Mouse (Mus musculus) embryonic facial prominence, embryonic 15.5 days (tissue): ENCODE measurements at regions not wholly inside any gene's neighbourhood (a gene's known extent, or its start where the extent isn't known, plus 50 kb on each side); places are given as distances from the start of the nearest gene placed in this dataset.

Source experiments
- ATAC-seq: fragments of 200-750 bp; cut with Nextera tagmentation; 2 replicates; pipeline ENCODE4 v1.8.0; 2017; ENCODE audit warnings: low read depth, moderate TSS enrichment; ENCODE audit not compliant: insufficient number of reproducible peaks, low FRiP score, low TSS enrichment
- H3K27ac ChIP-seq: fragments of 300-500 bp; sonication (generic); replicated peaks from 2 replicates; pipeline ENCODE4 v1.5.1; 2015; ENCODE audit warnings: mild to moderate bottlenecking, inconsistent platforms
- H3K27me3 ChIP-seq: fragments of 300-500 bp; sonication (generic); 2 replicates; pipeline ENCODE4 v1.6.1; 2015; ENCODE audit warnings: inconsistent platforms
- H3K36me3 ChIP-seq: fragments of 300-500 bp; sonication (generic); 2 replicates; pipeline ENCODE4 v1.6.1; 2015; ENCODE audit warnings: mild to moderate bottlenecking, inconsistent platforms
- H3K4me1 ChIP-seq: fragments of 300-500 bp; sonication (generic); 2 replicates; pipeline ENCODE4 v1.6.1; 2015; ENCODE audit warnings: inconsistent platforms
- H3K4me2 ChIP-seq: fragments of 300-500 bp; sonication (generic); replicated peaks from 2 replicates; pipeline ENCODE4 v1.6.1; 2015; ENCODE audit warnings: mild to moderate bottlenecking, inconsistent platforms
- H3K4me3 ChIP-seq: fragments of 300-500 bp; sonication (generic); replicated peaks from 2 replicates; pipeline ENCODE4 v1.5.1; 2015; ENCODE audit warnings: mild to moderate bottlenecking, inconsistent platforms
- H3K9ac ChIP-seq: fragments of 300-500 bp; sonication (generic); 2 replicates; pipeline ENCODE4 v1.6.1; 2015; ENCODE audit warnings: inconsistent platforms
- H3K9me3 ChIP-seq: fragments of 300-500 bp; sonication (generic); replicated peaks from 2 replicates; pipeline ENCODE4 v1.6.1; 2016; ENCODE audit warnings: inconsistent platforms
- WGBS: fragments of 180-500 bp; shearing (Covaris S2); methylation state at CpG from one replicate; pipeline ENCODE4 v1.1.7; 2015; 5-methylcytosine and 5-hydroxymethylcytosine counted together

GRCm38 (mm10) chr4:31835051-31835450 is 128.8 kb upstream of the Map3k7 start:
- no peaks in the 10 kb centered on the region for H3K36me3 ChIP-seq
- no peak overlapping the region for H3K27ac ChIP-seq
- no peak for ATAC-seq
- no peak overlapping the region for H3K9ac ChIP-seq
- H3K4me2 ChIP-seq, result no peak overlapping the region
- H3K9me3 ChIP-seq, result no peaks in the 10 kb centered on the region
- no peaks in the 10 kb centered on the region for H3K27me3 ChIP-seq
- 33% methylated on average over 5 of the region's 5 CpGs for WGBS
- H3K4me3 ChIP-seq, result no peak overlapping the region
- no peaks in the 10 kb centered on the region for H3K4me1 ChIP-seq

- no peak for ATAC-seq
- Histone ChIP-seq H3K9ac (no peak overlapping the region), H3K4me2 (no peak overlapping the region), H3K27me3 (no peaks in the 10 kb centered on the region), H3K27ac (no peak overlapping the region), H3K4me1 (no peaks in the 10 kb centered on the region), H3K9me3 (no peaks in the 10 kb centered on the region), H3K4me3 (no peak overlapping the region), H3K36me3 (no peaks in the 10 kb centered on the region)
- WGBS, result 58% methylated on average over 5 of the region's 5 CpGs
Observed at GRCm38 (mm10) chr4:31838592-31838991, 125.3 kb upstream of the Map3k7 start.

GRCm38 (mm10) chr4:31849763-31850162 is 114.1 kb upstream of the Map3k7 start:
- H3K9ac ChIP-seq, result no peak overlapping the region
- no peak for ATAC-seq
- no peak overlapping the region for H3K4me3 ChIP-seq

GRCm38 (mm10) chr4:31851006-31851405 is 112.9 kb upstream of the Map3k7 start:
- H3K4me2 ChIP-seq, result no peak overlapping the region
- ATAC-seq, result no peak
- H3K4me1 ChIP-seq, result no peaks in the 10 kb centered on the region
- H3K27me3 ChIP-seq, result no peaks in the 10 kb centered on the region
- no peak overlapping the region for H3K4me3 ChIP-seq
- no peak overlapping the region for H3K27ac ChIP-seq
- H3K9me3 ChIP-seq, result no peaks in the 10 kb centered on the region
- H3K9ac ChIP-seq, result no peak overlapping the region
- WGBS, result 43% methylated on average over 3 of the region's 3 CpGs
- no peaks in the 10 kb centered on the region for H3K36me3 ChIP-seq

More at GRCm38 (mm10) chr4:31849763-31850162, 114.1 kb upstream of the Map3k7 start:
- Histone ChIP-seq H3K36me3 (no peaks in the 10 kb centered on the region), H3K9me3 (no peaks in the 10 kb centered on the region), H3K4me2 (no peak overlapping the region), H3K4me1 (no peaks in the 10 kb centered on the region), H3K27ac (no peak overlapping the region), H3K27me3 (no peaks in the 10 kb centered on the region)
- 65% methylated on average over 6 of the region's 6 CpGs for WGBS

- Histone ChIP-seq H3K36me3 (no peaks in the 10 kb centered on the region), H3K4me2 (no peak overlapping the region), H3K27ac (no peak overlapping the region), H3K4me1 (no peaks in the 10 kb centered on the region), H3K4me3 (no peak overlapping the region), H3K27me3 (no peaks in the 10 kb centered on the region), H3K9me3 (no peaks in the 10 kb centered on the region), H3K9ac (no peak overlapping the region)
- WGBS, result 63% methylated on average over 6 of the region's 6 CpGs
- ATAC-seq, result peak; percentile 60; the same call in 1 of the 2 replicates
Observed at GRCm38 (mm10) chr4:31853851-31854250, 110.0 kb upstream of the Map3k7 start.

- H3K4me1 ChIP-seq, result no peaks in the 10 kb centered on the region
- 89% methylated on average over 2 of the region's 2 CpGs for WGBS
- no peak for ATAC-seq
- no peaks in the 10 kb centered on the region for H3K27me3 ChIP-seq
- H3K9ac ChIP-seq, result no peak overlapping the region
- H3K36me3 ChIP-seq, result no peaks in the 10 kb centered on the region
- no peaks in the 10 kb centered on the region for H3K9me3 ChIP-seq
- no peak overlapping the region for H3K4me2 ChIP-seq
- H3K4me3 ChIP-seq, result no peak overlapping the region
- H3K27ac ChIP-seq, result no peak overlapping the region
Observed at GRCm38 (mm10) chr4:31860389-31860788, 103.5 kb upstream of the Map3k7 start.

GRCm38 (mm10) chr4:31861172-31861571 is 102.7 kb upstream of the Map3k7 start:
- no peaks in the 10 kb centered on the region for H3K4me1 ChIP-seq
- no peak overlapping the region for H3K27ac ChIP-seq
- no peaks in the 10 kb centered on the region for H3K36me3 ChIP-seq
- no peaks in the 10 kb centered on the region for H3K27me3 ChIP-seq
- no peak overlapping the region for H3K4me3 ChIP-seq
- H3K9ac ChIP-seq, result no peak overlapping the region
- no peak for ATAC-seq
- H3K4me2 ChIP-seq, result no peak overlapping the region
- WGBS, result 76% methylated on average over 3 of the region's 3 CpGs
- no peaks in the 10 kb centered on the region for H3K9me3 ChIP-seq

GRCm38 (mm10) chr4:31872985-31873983 is 90.6 kb upstream of the Map3k7 start:
- Histone ChIP-seq H3K9me3 (no peaks in the 10 kb centered on the region), H3K4me1 (no peaks in the 10 kb centered on the region), H3K36me3 (no peaks in the 10 kb centered on the region), H3K4me3 (no peak overlapping the region), H3K4me2 (no peak overlapping the region), H3K9ac (no peak overlapping the region), H3K27me3 (no peaks in the 10 kb centered on the region), H3K27ac (no peak overlapping the region)
- ATAC-seq, result no peak
- 72% methylated on average over 9 of the region's 9 CpGs for WGBS

- Histone ChIP-seq H3K9me3 (no peaks in the 10 kb centered on the region), H3K27ac (no peak overlapping the region), H3K9ac (no peak overlapping the region), H3K4me2 (no peak overlapping the region), H3K4me1 (no peaks in the 10 kb centered on the region), H3K27me3 (no peaks in the 10 kb centered on the region), H3K36me3 (no peaks in the 10 kb centered on the region), H3K4me3 (no peak overlapping the region)
- 29% methylated on average over 3 of the region's 3 CpGs for WGBS
- no peak for ATAC-seq
Observed at GRCm38 (mm10) chr4:31877389-31877788, 86.5 kb upstream of the Map3k7 start.

- Histone ChIP-seq H3K36me3 (no peaks in the 10 kb centered on the region), H3K4me2 (no peak overlapping the region), H3K4me3 (no peak overlapping the region), H3K4me1 (no peaks in the 10 kb centered on the region), H3K27ac (no peak overlapping the region), H3K9me3 (no peaks in the 10 kb centered on the region), H3K9ac (no peak overlapping the region), H3K27me3 (no peaks in the 10 kb centered on the region)
- no peak for ATAC-seq
- WGBS, result 61% methylated on average over 10 of the region's 10 CpGs
Observed at GRCm38 (mm10) chr4:31878493-31879191, 85.3 kb upstream of the Map3k7 start.

- ATAC-seq, result no peak
- Histone ChIP-seq H3K27ac (no peak overlapping the region), H3K27me3 (no peaks in the 10 kb centered on the region), H3K4me1 (no peaks in the 10 kb centered on the region), H3K9me3 (no peaks in the 10 kb centered on the region), H3K4me3 (no peak overlapping the region), H3K36me3 (no peaks in the 10 kb centered on the region), H3K9ac (no peak overlapping the region), H3K4me2 (no peak overlapping the region)
- 61% methylated on average over 5 of the region's 5 CpGs for WGBS
Observed at GRCm38 (mm10) chr4:31879192-31879585, 84.7 kb upstream of the Map3k7 start.
